Mouse (Mus musculus): ENCODE measurements around the gene Gm10840.

The Gm10840 gene

DNA sequence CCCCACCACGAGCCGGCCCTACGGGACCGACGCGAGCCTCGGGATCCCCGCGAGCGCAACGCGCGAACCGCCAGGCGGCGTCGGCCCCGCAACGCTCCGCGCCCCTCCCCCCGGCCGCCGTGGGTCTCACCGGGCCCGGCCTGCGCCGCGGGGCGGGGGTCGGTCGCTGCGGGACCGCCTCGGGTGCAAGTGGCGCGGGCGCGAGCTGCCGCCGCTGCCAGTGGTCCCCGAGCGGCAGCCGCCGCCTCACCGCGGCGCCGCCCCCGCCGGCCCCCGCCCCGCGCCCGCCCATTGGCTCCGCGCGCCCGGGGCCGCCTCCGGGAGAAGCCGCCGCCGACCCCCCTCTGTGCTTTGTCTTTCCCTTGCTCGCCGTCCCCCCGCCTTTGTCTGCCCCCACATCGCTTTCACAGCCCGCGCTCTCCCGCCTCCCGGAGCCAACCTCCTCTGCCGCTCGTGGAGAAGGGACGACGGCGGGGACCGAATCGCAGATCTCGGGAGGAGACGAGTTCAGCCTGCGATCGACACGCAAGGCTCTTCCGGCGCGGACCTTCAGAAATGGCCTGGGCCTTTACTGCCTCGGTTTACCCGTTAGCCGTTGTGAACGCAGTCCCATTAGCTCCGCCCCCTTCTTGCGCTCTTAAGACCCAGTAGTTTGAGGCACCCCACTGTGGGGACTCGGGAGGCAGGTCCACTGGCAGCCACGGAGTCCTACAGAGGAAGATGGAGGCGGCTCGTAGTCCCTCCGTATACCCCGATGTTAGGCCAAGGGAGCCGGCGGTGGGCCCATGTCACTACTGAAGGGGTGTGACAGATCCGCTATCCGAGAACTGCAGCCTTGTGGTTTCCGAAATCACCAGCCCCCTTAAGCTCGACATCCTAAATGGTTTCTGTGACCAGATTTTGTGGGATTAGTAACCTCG, 469 bp upstream of the Gm10840 start:
- peak; percentile 46 for DNase-seq (ENCODE audit: low spot score)

DNA sequence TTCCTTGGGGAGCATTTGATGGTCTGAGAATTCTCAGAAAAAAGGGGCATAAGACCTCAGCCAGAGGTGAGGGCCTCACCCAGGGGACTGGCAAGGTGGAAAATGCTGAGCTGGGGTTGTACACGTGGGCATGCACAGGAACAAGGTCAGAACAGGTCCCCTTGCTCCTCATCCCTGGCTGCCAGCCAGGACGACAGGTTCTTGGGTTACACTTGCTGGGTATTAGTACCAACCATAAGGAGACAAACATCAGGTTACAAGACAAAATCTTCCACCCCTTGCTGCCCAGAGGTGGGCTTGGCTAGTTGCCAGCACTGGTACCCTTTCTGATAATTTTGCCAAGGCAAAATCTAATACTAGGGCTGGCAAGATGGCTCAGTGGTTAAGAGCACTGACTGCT, 1.6 kb downstream of the Gm10840 start:
- DNase-seq (ENCODE audit: low spot score), result no peak

DNA sequence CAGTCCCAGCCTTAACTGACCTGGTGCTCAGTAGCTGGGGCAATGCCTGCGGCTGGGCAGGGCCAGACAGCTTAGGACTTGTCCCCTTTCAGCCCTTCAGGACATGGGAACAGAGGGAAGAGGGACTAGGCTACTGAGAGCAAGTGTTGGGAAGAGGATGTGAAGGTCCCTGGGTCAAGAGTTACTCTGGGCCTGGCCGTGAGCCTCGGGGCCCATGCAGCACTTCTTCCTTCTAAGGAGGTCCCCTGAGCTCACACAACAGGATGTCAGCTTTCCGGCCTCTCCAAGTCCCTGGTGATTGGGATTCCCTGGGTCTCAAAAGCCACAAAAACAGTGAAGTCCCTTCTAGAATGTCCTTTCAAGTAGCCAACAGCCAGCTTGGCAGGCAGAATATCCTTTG, 2.9 kb downstream of the Gm10840 start:
- no peak for DNase-seq (ENCODE audit: low spot score)

DNA sequence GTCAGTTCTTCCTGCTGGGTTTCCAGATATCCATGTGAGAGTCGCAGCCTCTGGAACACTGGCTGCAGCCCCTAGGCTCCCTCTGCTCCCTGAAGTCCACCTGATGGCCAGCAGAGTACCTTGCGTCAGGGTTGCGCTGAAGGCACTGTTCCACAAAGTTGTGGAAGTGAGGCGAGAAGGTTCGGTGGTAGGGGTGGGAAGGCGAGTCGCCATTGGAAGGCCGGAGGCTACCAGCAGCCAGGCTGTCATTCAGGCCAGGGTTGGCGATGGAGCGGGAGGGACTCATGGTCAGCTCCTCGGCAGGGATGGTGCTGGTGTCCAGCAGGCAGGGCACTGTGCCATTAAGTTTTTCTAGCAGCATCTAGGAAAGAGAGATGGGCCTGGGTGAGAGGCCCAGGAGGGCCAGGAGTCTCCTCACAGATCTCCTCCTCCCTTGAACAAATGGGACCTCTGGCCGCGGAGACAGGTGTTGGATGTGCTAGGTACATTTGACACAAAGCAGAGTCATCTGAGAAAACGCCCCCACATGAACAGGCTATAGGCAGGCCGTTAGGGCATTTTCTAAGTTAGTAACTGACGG, 4.0 kb downstream of the Gm10840 start:
- no peak for DNase-seq (ENCODE audit: low spot score)

DNA sequence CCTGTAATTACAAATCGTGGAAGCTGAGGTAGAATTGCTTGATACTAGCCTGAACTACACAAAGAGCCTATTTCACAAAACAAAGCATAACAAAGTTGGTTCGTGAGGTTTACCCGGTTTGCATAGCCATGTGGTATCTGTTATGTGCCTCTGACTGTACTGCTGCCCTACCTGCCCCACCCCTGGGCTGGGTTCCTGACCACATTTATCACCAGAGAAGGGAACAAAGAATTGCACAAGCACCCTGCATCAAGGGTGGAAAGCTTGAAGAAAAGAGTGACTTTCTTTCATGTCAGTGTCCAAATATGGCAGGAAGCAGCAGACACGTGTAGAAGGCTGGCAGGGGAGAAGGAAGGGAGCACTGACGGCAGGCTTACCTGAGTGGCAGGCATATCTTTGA, 6.8 kb downstream of the Gm10840 start:
- DNase-seq (ENCODE audit: low spot score), result no peak

DNA sequence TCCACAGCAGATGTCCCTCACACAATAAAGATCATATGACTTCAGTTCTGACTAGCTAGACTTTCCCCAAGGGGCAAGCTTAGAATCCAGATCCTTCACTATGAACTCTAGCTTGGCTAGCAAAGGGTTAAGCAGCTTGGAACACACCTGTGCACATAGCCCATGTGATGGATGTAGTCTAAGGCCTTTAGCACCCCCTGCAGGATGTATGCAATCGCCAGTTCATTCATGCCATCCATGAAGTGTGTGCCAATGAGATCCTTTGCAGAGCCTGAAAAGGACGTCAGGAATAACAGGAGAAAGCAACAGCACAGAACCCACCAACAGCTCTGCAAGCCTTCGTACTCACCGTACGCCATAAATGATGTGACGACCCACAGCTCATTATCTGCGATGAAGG, 10.2 kb downstream of the Gm10840 start:
- DNase-seq (ENCODE audit: low spot score), result no peak

DNA sequence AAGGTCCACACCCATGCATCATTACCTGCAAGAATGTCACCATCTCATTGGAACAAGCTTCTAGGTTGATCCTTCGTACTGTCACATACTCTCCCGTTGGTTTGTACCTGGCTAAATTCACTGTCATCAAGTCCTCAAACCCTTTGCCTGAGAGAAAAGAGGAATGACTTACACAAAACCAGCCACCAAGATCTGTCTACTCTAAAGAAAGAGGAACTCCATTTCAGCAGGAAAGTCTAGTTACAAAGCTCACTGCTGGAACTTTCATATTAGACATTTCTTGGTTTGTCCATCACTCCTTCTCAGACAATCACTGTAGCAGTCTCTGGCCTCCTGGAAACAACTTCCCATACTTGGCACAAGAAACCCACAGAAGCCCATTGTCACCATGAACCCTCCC, 12.6 kb downstream of the Gm10840 start:
- no peak for DNase-seq (ENCODE audit: low spot score)

DNA sequence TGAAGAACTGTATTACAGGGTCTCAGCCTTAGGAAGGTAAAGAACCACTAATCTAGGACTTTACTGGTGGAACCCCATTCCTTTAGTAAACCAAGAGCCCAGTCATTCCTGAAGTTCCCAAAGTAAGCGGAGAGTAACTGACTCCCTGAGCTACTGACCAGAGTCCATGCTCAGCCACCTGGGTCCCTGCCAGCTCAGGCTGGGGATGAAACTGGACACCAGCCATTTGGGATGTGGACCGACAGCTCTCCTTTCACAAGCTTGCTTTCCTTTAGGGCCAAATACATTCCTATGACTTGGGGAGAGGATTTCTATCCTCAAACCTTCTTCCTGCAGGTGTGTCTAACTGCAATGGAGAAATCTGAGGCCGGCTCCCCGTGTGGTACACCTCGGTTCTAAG, 13.7 kb downstream of the Gm10840 start:
- no peak for DNase-seq (ENCODE audit: low spot score)

DNA sequence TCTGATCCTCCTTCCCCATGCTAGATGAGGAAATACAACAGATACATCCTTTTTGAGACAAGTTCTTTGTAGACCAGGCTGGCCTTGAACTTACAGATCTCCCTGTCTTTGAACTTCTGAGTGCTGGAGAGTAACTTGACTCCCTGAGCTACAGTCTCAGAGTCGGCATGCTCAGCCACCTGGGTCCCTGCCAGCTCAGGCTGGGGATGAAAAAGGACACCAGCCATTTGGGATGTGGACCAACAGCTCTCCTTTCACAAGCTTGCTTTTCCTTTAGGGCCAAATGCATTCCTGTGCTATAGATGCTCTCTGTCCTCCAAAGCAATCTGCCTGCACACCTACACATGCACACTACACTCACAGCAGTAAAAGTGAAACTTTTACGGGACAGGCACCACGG, 14.4 kb downstream of the Gm10840 start:
- no peak for DNase-seq (ENCODE audit: low spot score)

DNA sequence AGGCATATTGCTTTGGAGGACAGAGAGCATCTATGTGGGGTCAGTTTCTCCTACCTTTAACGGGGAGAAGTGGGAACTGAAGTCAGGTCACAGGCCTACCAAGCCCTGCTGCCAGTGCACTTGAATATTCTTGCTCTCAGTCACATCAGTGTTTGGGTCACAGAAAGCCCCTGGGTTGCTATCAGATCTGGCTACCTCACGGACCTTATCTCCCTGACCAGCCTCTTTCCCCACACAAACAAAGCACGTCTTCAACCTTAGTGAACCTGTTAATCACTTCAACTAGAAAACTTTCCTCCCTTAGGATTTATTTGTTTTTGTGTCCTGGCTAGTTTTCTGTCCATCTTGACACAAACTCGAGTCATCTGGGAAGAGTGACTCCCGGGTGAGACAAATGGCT, 15.7 kb downstream of the Gm10840 start:
- DNase-seq (ENCODE audit: low spot score), result no peak

DNA sequence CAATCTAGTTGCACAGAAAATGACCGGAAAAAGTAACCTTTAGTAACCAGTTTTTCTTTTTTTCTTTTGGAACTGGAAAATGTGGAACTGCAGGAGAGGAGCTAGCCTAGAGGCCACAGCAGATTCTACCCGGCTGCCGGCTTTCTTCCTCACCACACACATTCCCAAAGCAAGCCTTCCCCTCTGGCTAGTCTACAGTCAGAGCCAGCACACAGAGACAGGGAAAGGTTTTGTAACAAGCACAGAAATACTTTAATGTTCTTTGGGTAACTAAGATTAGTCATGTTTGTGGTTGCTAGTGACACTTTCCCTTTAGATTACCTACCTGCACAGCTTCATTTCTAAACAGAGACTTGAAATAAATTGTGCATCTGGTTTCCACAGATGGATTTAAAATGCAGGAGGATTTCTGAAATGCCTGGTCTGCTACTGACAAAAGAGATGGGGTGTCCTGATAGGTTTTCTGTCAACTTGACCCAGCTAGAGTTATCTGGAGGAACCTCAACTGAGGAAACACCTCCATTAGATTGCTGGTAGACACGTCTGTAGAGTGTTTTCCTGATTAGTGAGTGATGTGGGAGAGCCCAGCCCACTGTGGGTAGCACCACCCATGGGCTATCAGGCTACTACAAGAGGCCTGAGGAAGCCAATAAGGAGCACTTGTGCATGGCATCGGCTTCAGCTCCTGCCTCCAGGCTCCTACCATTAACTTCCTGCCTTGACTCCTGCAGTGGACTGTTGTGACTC, 17.6 kb downstream of the Gm10840 start:
- no peak for DNase-seq (ENCODE audit: low spot score)

DNA sequence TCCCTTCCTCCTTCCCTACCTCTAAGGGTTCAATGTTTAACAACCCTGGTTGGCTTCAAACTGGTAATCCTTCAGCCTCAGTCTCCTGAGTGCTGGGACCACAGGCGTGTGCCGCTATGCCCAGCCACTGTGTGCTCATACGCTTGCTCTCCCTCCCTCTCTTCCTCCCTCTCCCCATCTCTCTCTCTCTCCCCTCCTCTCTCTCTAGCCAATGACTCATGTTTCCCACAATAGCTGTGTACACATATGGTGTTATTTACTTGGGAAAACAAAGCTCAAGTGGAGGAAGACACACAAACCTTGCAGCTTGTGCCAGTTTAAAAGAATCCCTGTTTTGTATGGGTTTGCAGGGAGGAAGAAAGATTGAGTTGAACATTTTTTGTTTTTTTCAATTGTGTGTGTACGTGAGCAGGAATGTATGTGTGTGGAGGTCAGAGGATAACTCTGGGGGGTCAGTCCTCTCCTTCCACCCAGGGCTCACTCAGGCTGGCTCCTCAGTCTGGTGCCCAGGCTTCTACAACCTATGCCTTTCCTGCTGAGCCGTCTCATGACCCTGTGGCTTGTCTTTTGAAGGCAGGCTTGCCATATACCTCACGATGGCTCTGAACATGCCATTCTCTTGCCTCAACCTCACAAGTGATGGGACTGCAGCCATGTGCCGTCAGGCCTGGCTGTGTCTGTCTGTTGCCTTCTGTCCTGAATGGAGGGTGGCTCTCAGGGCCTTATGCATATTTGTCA, 19.2 kb downstream of the Gm10840 start:
- DNase-seq (ENCODE audit: low spot score), result peak; percentile 56

DNA sequence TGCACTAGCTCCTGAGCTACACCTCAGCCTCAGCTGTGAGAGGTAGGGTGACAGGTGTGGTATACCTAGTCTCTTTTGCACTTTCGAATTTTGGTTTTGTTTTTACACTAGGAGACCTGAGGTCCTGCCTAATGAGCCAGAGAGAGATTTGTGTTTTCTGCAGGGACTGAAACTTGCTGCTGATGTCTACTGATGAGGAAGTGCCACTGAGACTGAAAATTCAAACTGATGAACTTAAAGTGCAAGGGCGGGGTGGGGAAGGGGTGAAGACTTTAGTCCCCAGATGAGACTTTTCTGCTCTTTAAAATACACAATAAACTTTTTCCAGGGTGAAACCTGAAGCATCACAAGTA, 19.8 kb downstream of the Gm10840 start:
- DNase-seq (ENCODE audit: low spot score), result no peak

DNA sequence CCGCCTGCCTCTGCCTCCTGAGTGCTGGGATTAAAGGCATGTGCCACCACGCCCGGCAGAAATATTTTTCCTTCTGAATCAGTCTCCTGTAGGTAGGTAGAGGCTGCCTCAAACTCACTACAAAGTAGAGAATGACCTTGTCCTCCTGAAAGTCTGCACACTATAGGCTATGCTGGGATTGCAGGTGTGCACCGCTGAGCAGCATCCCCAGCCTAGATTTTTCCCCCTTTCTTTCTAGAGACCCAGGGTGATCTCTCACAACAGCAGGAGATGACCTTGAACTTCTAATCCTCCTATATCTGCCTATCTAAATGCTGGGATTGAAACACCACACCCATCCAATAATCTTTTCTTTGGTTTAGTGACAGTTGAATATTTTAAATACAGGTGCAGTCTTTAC, 26.7 kb downstream of the Gm10840 start:
- no peak for DNase-seq (ENCODE audit: low spot score)

DNA sequence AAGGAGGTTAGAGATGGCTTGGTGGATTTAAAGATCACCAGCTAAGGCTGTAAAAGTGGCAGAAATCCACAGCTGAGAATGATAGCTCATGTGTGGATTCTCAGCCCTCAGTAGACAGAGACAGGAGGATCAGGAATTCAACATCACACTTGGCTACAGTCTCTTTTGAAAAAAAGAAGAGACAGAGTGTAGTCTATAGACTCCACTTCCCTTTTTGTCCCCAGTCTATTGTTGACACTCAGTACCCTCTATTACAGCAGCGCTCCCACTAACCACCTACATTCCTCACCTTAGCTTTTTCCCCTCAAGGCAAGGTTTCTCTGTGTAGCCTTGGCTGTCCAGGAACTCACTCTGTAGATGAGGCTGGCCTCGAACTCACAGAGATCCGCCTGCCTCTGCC, 31.1 kb downstream of the Gm10840 start:
- DNase-seq (ENCODE audit: low spot score), result no peak

DNA sequence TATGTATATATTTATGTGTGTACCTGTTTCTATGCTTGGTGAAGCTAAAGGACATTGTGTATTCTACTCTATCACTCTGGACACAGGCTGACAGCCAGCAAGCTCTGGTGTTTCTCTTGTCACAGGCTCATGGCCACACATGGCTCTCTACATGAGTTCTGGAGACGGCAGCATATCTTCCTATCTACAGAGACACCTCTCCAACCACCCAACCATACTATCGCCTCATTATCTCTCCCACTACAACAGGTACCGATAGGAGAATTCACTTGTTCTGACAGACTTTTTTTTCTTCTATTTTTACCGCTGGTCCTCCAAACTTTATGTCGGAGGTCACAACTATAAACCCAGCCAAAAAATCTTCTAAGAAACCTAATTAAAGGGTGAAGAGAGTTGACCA, 31.6 kb downstream of the Gm10840 start:
- no peak for DNase-seq (ENCODE audit: low spot score)

DNA sequence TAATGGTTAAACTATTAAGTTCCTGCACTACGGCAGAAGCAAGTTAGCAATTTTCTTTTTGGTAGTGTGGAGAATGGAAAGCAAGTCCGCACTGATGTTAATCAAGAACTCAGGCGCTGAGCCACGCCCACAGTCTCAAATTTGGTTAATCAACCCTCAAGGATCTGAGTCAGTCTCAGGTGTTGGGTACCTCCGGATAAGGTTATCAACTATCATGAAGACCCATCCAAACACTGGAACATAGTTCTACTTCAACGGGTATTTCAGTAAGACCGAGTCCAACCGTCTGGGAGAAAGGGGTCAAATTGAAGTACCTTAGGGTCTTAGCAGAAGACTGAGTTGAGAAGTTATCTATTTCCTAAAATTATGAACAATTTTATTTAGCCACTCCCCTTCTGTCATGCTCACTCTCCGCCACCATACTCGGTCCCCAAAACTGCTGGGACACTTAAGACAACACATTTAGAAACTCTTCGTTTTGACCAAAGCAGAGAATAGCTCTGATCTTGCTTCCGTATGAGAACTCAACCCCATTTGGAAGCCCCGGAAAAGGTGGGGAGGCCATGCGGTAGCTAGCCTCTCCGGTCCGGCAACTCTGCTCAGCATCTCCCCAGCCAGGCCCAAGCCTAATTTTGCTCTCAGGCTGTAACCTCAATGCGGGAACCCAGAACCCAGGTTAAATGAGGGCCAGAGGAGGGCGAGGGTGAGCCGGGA, 32.2 kb downstream of the Gm10840 start:
- DNase-seq (ENCODE audit: low spot score), result no peak

DNA sequence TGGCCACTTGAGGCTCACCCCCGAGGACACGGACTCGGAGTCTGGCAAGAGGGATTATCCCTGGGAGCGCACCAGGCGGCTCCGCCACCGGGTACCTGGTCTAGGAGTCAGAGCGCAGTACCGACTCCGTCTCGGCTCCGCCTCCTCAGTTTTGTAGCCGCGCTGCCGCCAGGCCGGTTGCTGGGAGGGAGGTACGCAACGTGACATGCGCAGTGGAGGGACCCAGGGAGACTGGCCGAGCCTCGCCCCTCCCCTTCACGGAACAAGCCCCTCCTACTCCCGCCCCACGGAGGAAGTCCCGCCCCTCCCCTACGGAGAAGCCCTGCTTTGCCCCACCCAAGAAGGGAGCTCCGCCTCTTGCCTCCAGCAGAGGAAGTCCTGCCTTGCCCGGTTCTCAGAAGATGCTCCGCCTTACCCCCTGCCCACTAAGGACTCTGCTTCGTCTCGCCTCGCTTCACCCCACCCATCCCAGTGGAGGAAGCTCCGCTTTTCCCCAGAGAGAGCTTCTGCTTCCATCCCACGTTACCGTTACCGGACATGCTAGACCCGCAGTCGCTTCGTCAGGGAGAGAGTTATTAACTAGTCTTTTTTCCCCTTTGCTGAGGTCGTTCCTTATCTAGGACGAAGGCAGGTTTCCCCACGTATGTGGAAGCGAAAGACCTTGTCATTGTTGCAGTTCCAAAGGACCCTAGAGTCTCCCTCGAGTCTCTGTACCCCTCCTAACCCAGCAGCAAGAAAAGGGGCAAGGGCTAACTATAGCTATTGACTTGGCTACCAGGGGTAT, 32.9 kb downstream of the Gm10840 start:
- DNase-seq (ENCODE audit: low spot score), result peak; percentile 79

DNA sequence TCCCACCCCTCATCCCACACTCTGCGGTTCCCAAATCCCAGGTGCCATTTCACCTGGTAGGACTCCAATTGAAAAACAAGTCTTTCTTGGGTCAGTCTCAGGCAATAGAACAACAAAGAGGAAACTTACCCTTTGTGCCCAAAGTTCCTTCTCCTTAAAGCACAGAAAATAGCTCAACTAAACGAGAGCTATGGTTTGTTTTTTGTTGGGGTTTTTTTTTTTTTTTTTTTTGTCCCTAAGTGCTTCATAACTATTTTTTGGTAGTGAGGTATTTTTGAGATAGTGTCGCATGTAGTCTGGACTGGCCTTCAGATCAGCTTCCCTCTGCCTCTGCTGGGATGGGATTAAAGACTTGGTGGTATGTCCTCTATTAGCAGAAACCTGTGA, 33.5 kb downstream of the Gm10840 start:
- no peak for DNase-seq (ENCODE audit: low spot score)

DNA sequence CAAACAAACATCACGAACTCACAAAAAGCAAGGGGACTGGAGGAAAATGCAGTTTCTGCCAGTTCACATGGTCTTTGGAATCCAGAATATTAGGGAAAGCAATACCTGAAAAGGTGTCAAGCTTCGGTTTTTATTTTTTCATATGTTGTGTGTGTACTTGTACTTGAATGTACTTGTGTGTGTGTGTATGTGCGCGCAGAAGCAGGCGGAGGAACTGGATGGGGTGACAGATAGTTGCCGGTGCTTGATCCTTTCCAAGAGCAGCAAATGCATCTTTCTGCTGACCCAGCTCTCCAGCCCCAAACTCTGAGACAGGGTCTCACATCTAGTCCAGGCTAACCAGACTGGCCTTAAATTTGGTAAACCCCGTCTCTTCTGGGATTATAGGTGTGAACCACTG, 34.2 kb downstream of the Gm10840 start:
- DNase-seq (ENCODE audit: low spot score), result no peak

DNA sequence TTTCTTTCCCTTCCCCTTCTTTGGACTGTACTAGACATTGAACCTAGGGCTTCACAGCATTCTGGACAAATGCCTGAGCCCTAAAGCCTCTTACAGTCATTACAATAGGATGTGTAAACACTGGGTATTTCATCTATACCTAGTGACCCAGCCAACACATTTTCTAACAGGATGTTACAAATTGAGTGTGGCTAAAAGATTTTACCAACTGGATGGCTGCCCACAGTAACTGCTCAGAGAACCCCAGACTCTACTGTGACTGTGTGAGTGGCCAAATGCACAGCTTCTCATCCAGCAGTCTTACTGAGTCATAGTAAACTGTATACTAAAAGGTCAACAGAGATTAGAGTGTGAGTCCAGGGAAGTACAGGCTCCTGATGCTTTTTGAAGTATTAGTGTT, 34.7 kb downstream of the Gm10840 start:
- no peak for DNase-seq (ENCODE audit: low spot score)
